In genomic region chr5:44498229-44498628, GRCm38 (mm10) we compare ENCODE assay signal across 14 mouse cellular contexts.
A peak's percentile ranks its signal among the peaks of the same experiment; 100 is the strongest.
DNase-seq lines count a peak whose midpoint lies in the region.
"Had no signal": no experiment of that assay in that cellular context is flagged by ENCODE, and none has a peak within 500 bp of the region (broad histone marks: within the 10 kb centered on the region; RNA-seq: fewer than 3 reads in every experiment).

No protein-coding gene starts in this region.

- DNase-seq in frontal cortex, adult 2 months (ENCODE audit: extremely low spot score in 1 of 2, low spot score in 1 of 2) = peak; percentile 16 to 35
- DNase-seq in frontal cortex, postnatal 25 days (ENCODE audit: low spot score in 2 of 2) = no peak
- DNase-seq in brain, adult 2 months (ENCODE audit: low read depth, low spot score) = peak; percentile 66
- peak; percentile 71 for DNase-seq in telencephalon, adult 2 months (ENCODE audit: low read depth, low spot score)
- no peak for DNase-seq in cerebellum, postnatal 14 days
- DNase-seq: adrenal gland, adult 2 months; adrenal gland, postnatal 10 days; adrenal gland, postnatal 25 days; cerebellum, adult 11-12 months; cerebellum, adult 2 months; cerebellum, adult 9-10 months; cerebellum, postnatal 10 days; cerebellum, postnatal 36 days; embryo, embryonic 11 days had no signal

Comparison
In these comparisons a context has a peak if more than half of its experiments do, and no peak if none do; other contexts are left out.
1. DNase-seq: peak in frontal cortex, adult 2 months (2 of 2), brain, adult 2 months (single experiment) and telencephalon, adult 2 months (single experiment); none in frontal cortex, postnatal 25 days (0 of 2) and cerebellum, postnatal 14 days (0 of 2).